Mouse (Mus musculus) kidney, embryonic 15.5 days (tissue): Measurements from ENCODE around the gene Plekhn1. TPM values are rescaled to one million over a fixed set of nuclear protein-coding genes. Genes with fewer than 3 reads are reported as not detected.
A peak's percentile ranks its signal among the peaks of the same experiment; 100 is the strongest.

Experiments
- ATAC-seq: fragments of 200-750 bp; cut with Nextera tagmentation; replicated peaks from 2 replicates; pipeline ENCODE4 v1.8.0; 2017; ENCODE audit warnings: moderate TSS enrichment; ENCODE audit not compliant: low FRiP score
- H3K27ac ChIP-seq: fragments of 300-500 bp; sonication (generic); 2 replicates; pipeline ENCODE4 v1.5.1; 2015; ENCODE audit warnings: mild to moderate bottlenecking, inconsistent platforms
- H3K27me3 ChIP-seq: fragments of 300-500 bp; sonication (generic); 2 replicates; pipeline ENCODE4 v1.6.1; 2015; ENCODE audit warnings: inconsistent platforms
- H3K36me3 ChIP-seq: fragments of 300-500 bp; sonication (generic); 2 replicates; pipeline ENCODE4 v1.6.1; 2015; ENCODE audit warnings: inconsistent platforms
- H3K4me1 ChIP-seq: fragments of 300-500 bp; sonication (generic); 2 replicates; pipeline ENCODE4 v1.6.1; 2015; ENCODE audit warnings: inconsistent platforms
- H3K4me2 ChIP-seq: fragments of 300-500 bp; sonication (generic); 2 replicates; pipeline ENCODE4 v1.6.1; 2015; ENCODE audit warnings: moderate library complexity, mild to moderate bottlenecking, inconsistent platforms
- H3K4me3 ChIP-seq: fragments of 300-500 bp; sonication (generic); replicated peaks from 2 replicates; pipeline ENCODE4 v1.5.1; 2015; ENCODE audit warnings: mild to moderate bottlenecking, inconsistent platforms
- H3K9ac ChIP-seq: fragments of 300-500 bp; sonication (generic); 2 replicates; pipeline ENCODE4 v1.6.1; 2015; ENCODE audit warnings: mild to moderate bottlenecking, inconsistent platforms
- H3K9me3 ChIP-seq: fragments of 300-500 bp; sonication (generic); replicated peaks from 2 replicates; pipeline ENCODE4 v1.6.1; 2016; ENCODE audit warnings: inconsistent platforms
- WGBS: fragments of 180-500 bp; shearing (Covaris S2); methylation state at CpG from one replicate; pipeline ENCODE4 v1.1.7; 2015; ENCODE audit warnings: mixed read lengths; 5-methylcytosine and 5-hydroxymethylcytosine counted together
- polyA plus RNA-seq: library from polyadenylated mRNA; unstranded; fragments of >200 nt; fragmentation: Nextera tagmentation; extraction: Ambion mirVana; gene quantifications from 2 replicates; pipeline ENCODE4 v1.2.1, GENCODE M21; 2015

Gene Plekhn1
- polyA plus RNA-seq, 1 experiment from 2014 or later, result 21.4 TPM

- Histone ChIP-seq H3K9me3 (no peaks in the 10 kb centered on the region), H3K4me1 (peaks cover 91% of the 10 kb centered on the region), H3K4me2 (peak overlapping the region; percentile 30), H3K27me3 (no peaks in the 10 kb centered on the region), H3K36me3 (peaks cover 35% of the 10 kb centered on the region), H3K4me3 (no peak overlapping the region), H3K27ac (peak overlapping the region; percentile 92), H3K9ac (0 out of 2 replicates have a peak overlapping the region, but pooled peaks have one; percentile 21)
- WGBS, result 32% methylated on average over 8 of the region's 8 CpGs
- peak; percentile 16 for ATAC-seq
Measured at GRCm38 (mm10) chr4:156192421-156193199, 42.0 kb downstream of the Plekhn1 start.

GRCm38 (mm10) chr4:156188811-156189323 lies 45.8 kb downstream of the Plekhn1 start:
- peak overlapping the region; percentile 38 for H3K4me2 ChIP-seq
- peaks cover 95% of the 10 kb centered on the region for H3K4me1 ChIP-seq

GRCm38 (mm10) chr4:156188162-156188810 lies 46.4 kb downstream of the Plekhn1 start:
- H3K9ac ChIP-seq, result no peak overlapping the region
- peak overlapping the region; percentile 38 for H3K4me2 ChIP-seq
- ATAC-seq, result peak; percentile 3; the same call in 1 of the 2 replicates
- no peaks in the 10 kb centered on the region for H3K9me3 ChIP-seq
- no peak overlapping the region for H3K4me3 ChIP-seq
- H3K27me3 ChIP-seq, result no peaks in the 10 kb centered on the region
- H3K36me3 ChIP-seq, result peaks cover 51% of the 10 kb centered on the region
- H3K27ac ChIP-seq, result peak overlapping the region; percentile 87
- H3K4me1 ChIP-seq, result peaks cover 89% of the 10 kb centered on the region
- 70% methylated on average over 5 of the region's 5 CpGs for WGBS

More at GRCm38 (mm10) chr4:156188811-156189323, 45.8 kb downstream of the Plekhn1 start:
- peak; percentile 64 for ATAC-seq
- Histone ChIP-seq H3K9ac (no peak overlapping the region), H3K27ac (peak overlapping the region; percentile 87), H3K9me3 (no peaks in the 10 kb centered on the region), H3K36me3 (peaks cover 46% of the 10 kb centered on the region), H3K4me3 (no peak overlapping the region), H3K27me3 (no peaks in the 10 kb centered on the region)
- 29% methylated on average over 6 of the region's 6 CpGs for WGBS

- Histone ChIP-seq H3K4me2 (peak overlapping the region; percentile 53), H3K27ac (peak overlapping the region; percentile 59), H3K4me3 (peak overlapping the region; percentile 34), H3K36me3 (peaks cover 63% of the 10 kb centered on the region), H3K4me1 (peaks cover 68% of the 10 kb centered on the region), H3K27me3 (no peaks in the 10 kb centered on the region), H3K9me3 (no peaks in the 10 kb centered on the region), H3K9ac (peak overlapping the region; percentile 31; the same call in 1 of the 2 replicates)
- WGBS, result 12% methylated on average over 31 of the region's 31 CpGs
- ATAC-seq, result 0 out of 2 replicates have a peak, but pooled peaks have one; percentile 15
Measured at GRCm38 (mm10) chr4:156185950-156186850, 48.5 kb downstream of the Plekhn1 start.

- Histone ChIP-seq H3K9ac (peak overlapping the region; percentile 31; the same call in 1 of the 2 replicates), H3K4me1 (peaks cover 61% of the 10 kb centered on the region), H3K4me3 (peak overlapping the region; percentile 34), H3K4me2 (peak overlapping the region; percentile 53), H3K27ac (peak overlapping the region; percentile 59; the same call in 1 of the 2 replicates), H3K27me3 (no peaks in the 10 kb centered on the region), H3K9me3 (no peaks in the 10 kb centered on the region), H3K36me3 (peaks cover 61% of the 10 kb centered on the region)
- 83% methylated on average over 13 of the region's 13 CpGs for WGBS
- ATAC-seq, result no peak
Measured at GRCm38 (mm10) chr4:156185456-156185949, 49.2 kb downstream of the Plekhn1 start.

- Histone ChIP-seq H3K27me3 (no peaks in the 10 kb centered on the region), H3K4me3 (no peak overlapping the region), H3K9me3 (no peaks in the 10 kb centered on the region), H3K4me1 (peaks cover 50% of the 10 kb centered on the region), H3K4me2 (no peak overlapping the region), H3K9ac (no peak overlapping the region), H3K36me3 (peaks cover 61% of the 10 kb centered on the region), H3K27ac (no peak overlapping the region)
- WGBS, result 72% methylated on average over 7 of the region's 7 CpGs
- ATAC-seq, result no peak
Measured at GRCm38 (mm10) chr4:156184291-156184954, 50.2 kb downstream of the Plekhn1 start.

GRCm38 (mm10) chr4:156183747-156184146 lies 50.9 kb downstream of the Plekhn1 start:
- no peak for ATAC-seq
- Histone ChIP-seq H3K9me3 (no peaks in the 10 kb centered on the region), H3K4me3 (no peak overlapping the region), H3K27ac (no peak overlapping the region), H3K9ac (no peak overlapping the region), H3K4me2 (no peak overlapping the region), H3K36me3 (peaks cover 68% of the 10 kb centered on the region), H3K27me3 (no peaks in the 10 kb centered on the region), H3K4me1 (peaks cover 43% of the 10 kb centered on the region)
- WGBS, result 78% methylated on average over 5 of the region's 5 CpGs

- ATAC-seq, result no peak
- WGBS, result 95% methylated on average over 9 of the region's 9 CpGs
- H3K9ac ChIP-seq, result no peak overlapping the region
- no peak overlapping the region for H3K27ac ChIP-seq
- H3K4me3 ChIP-seq, result no peak overlapping the region
- no peaks in the 10 kb centered on the region for H3K9me3 ChIP-seq
- no peaks in the 10 kb centered on the region for H3K4me1 ChIP-seq
- H3K36me3 ChIP-seq, result peaks cover 98% of the 10 kb centered on the region
- no peaks in the 10 kb centered on the region for H3K27me3 ChIP-seq
- no peak overlapping the region for H3K4me2 ChIP-seq
Measured at GRCm38 (mm10) chr4:156177630-156178029, 57.0 kb downstream of the Plekhn1 start.

- peaks cover 100% of the 10 kb centered on the region for H3K36me3 ChIP-seq
- 97% methylated on average over 11 of the region's 11 CpGs for WGBS
- no peak overlapping the region for H3K4me2 ChIP-seq
- no peaks in the 10 kb centered on the region for H3K27me3 ChIP-seq
- H3K27ac ChIP-seq, result no peak overlapping the region
- H3K4me3 ChIP-seq, result no peak overlapping the region
- no peak for ATAC-seq
- H3K4me1 ChIP-seq, result no peaks in the 10 kb centered on the region
- H3K9me3 ChIP-seq, result no peaks in the 10 kb centered on the region
- no peak overlapping the region for H3K9ac ChIP-seq
Measured at GRCm38 (mm10) chr4:156171828-156172227, 62.8 kb downstream of the Plekhn1 start.
